Mouse (Mus musculus) kidney, postnatal 14 days (tissue): ENCODE data around the gene Smtnl2.
A peak's percentile ranks its signal among the peaks of the same experiment; 100 is the strongest.
"Not testable (repeated sequence)": the region's sequence is repeated elsewhere in the genome, so short reads cannot be mapped to it uniquely, and the experiment has no call there.

ENCODE experiments used
- DNase-seq: peaks from one replicate; pipeline ENCODE4 v3.0.0; 2022; ENCODE audit warnings: mixed read lengths

Gene Smtnl2

DNA sequence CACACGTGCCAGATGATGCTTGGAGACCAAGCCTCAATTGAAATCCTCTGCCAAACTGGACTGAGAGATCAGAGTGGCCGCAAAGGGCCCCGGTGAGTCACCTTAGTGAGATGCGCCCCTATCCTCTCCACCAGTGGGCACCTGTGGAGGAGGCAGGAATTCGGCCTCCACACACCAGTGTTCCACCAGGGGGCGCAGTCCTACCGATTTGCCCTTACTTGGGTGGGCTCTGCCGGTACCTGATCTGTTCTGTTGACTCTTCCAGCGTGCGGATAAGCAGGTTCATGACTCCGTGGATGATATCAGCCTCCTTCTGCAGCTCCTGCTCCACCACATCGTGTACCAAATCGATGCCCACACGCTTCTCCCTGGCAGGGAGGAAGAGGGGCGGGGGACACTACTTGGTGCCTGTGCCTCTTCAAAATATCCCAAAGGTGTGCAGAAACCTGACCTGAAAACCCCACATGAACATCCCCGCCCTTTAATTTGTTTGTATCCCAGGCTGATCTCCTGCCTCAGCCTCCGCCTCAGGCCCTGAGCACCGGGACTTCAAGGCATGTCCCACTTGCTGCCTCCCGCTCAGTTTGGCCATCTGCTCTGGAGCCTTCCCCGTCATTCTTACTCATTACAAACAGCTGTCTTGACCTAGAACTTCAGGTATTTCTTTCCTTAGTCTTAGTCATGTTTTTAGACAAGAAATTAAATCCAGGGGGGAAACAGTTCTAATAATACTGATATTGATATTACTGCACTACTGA lies 56.4 kb downstream of the Smtnl2 start:
- DNase-seq, result peak; percentile 79

- no peak for DNase-seq
Measured at GRCm38 (mm10) chr11:72353186-72353585, 58.3 kb downstream of the Smtnl2 start.

DNA sequence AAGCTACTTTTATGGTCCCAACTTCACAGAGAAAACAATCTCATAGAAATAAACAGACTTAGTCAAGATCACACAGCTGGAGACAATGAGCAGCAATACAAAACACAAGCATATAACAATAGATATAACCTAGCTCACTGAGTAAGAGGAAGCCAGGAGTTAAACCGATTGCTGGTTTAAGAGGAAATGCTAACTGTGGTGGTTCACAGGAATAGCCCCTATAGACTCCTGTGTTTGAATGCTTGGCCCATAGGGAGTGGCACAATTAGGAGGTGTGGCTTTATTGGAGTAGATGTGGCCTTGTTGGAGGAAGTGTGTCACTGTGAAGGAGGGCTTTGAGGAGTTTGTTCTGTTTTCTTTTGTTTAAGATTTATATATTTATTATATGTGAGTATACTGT lies 59.2 kb downstream of the Smtnl2 start:
- no peak for DNase-seq

DNA sequence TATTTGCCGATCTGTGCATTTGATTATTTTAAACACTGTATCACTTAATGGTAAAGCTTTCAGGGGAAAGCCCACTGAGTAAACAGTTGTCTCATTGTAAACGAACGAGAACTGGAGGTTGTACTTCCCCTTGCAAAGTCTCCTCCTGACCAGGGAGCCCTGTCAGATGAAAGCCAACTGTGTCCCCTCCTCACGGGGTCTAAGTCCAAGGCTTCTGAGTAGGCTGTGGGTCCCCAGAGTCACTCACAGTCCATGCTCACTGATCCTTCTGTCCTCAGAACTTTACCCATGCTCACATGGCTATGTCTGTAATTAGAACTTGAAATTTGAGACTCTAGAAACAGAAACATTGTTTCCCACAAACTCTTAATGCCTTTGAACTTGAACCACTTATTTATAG lies 61.9 kb downstream of the Smtnl2 start:
- peak; percentile 38 for DNase-seq

- DNase-seq, result peak; percentile 50
Measured at GRCm38 (mm10) chr11:72349016-72349415, 62.5 kb downstream of the Smtnl2 start.

GRCm38 (mm10) chr11:72348563-72348962 lies 63.0 kb downstream of the Smtnl2 start:
- peak; percentile 62 for DNase-seq

GRCm38 (mm10) chr11:72344486-72344885 lies 67.0 kb downstream of the Smtnl2 start:
- no peak for DNase-seq

DNA sequence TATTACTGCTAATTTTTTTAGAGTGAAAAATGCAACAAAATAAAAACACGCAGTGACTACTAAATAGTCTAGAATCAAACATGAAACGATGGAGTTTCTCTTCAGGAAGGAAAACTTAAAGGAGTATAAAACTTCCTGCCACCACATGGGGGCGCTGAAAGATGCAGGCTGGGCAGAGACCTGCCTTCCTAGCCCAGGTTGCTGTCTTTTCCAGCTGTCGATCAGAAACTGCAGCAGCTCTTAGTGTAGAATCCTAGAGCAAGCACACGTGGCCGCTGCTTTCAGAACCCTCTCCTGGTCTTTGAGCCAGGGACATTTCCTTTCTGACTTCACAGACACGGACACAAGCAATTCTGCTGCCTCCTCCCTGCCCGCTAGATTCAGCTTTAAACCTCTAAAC lies 67.6 kb downstream of the Smtnl2 start:
- peak; percentile 69 for DNase-seq

DNA sequence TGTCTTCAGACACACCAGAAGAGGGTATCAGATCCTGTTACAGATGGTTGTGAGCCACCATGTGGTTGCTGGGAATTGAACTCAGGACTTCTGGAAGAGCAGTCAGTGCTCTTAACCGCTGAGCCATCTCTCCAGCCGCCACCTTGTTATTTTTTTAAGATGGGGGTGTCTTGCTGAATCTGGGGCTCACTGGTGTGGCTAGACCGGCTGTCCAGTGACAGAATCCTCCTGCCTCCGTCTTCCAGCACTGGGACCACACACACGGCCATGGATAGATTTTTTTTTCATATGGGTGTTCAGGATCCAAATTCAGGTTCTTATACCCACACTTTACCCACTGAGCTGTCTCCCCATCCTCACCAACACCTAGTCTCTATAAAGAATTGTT lies 68.3 kb downstream of the Smtnl2 start:
- not testable (repeated sequence) for DNase-seq

DNA sequence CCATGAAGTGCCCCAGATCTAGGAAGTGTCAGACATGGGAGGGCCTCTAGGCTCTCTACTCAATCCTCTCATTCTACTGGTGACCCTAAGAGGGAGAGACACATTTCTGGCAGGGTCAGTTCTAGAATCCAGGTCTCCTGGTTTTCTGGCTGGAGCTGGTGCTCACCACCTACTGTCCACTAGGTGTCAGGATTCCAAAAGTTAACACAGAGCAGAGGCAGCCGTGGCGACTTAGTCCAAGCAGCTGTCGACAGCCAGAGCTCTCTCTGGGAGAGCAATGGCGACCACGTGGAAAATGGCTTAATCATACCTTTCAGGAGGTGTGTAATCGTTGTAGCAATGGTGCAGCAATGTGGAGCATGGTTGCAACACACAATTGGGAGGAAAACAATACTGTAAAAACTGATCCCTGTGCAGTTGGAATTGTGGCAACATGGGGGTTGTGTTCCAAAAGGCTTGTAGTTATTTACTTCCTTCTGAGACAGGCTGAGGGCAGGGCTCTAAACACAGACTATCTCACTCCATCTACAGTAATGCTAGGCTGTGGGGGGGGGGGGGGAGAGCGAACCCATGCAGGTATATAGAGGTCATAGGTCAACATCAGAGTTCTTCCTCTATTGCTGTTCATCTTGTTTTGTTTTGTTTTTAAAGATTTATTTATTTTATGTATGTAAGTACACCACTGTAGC lies 68.8 kb downstream of the Smtnl2 start:
- DNase-seq, result peak; percentile 72

- DNase-seq, result no peak
Measured at GRCm38 (mm10) chr11:72339716-72340115, 71.8 kb downstream of the Smtnl2 start.
